Mouse (Mus musculus) bone marrow macrophage, adult 2 months (primary cell): ENCODE results near the gene Hist1h2ak. TPM values are rescaled to one million over a fixed set of nuclear protein-coding genes. Genes with fewer than 3 reads are reported as not detected.
"Not testable (repeated sequence)": the region's sequence is repeated elsewhere in the genome, so short reads cannot be mapped to it uniquely, and the experiment has no call there.

Experiments
- H3K27ac ChIP-seq: 2 replicates; pipeline ENCODE4 v1.5.1; 2012; ENCODE audit warnings: low read depth, low read length; ENCODE audit not compliant: insufficient read depth
- H3K4me1 ChIP-seq: 2 replicates; pipeline ENCODE4 v1.6.1; 2012; ENCODE audit warnings: low read length; ENCODE audit not compliant: control insufficient read depth, insufficient read depth
- H3K4me3 ChIP-seq: 2 replicates; pipeline ENCODE4 v1.5.1; 2012; ENCODE audit warnings: mild to moderate bottlenecking, low read length, moderate library complexity; ENCODE audit not compliant: insufficient read depth
- CTCF ChIP-seq: IDR thresholded peaks from 2 replicates; pipeline ENCODE4 v1.5.1; 2012; ENCODE audit warnings: low read depth, mild to moderate bottlenecking, low read length, moderate library complexity
- POLR2A ChIP-seq: IDR thresholded peaks from 2 replicates; pipeline ENCODE4 v1.6.1; 2012; ENCODE audit warnings: mild to moderate bottlenecking, low read depth, low read length, borderline replicate concordance
- polyA plus RNA-seq: library from polyadenylated mRNA; stranded (reverse); fragments of >200 nt; gene quantifications from 2 replicates; pipeline ENCODE4 v1.2.4, GENCODE M21; 2012; ENCODE audit not compliant: missing spikeins, insufficient read depth, insufficient read length

Hist1h2ak gene
- polyA plus RNA-seq, result 4.9 and 9.5 TPM in 2 replicates

DNA sequence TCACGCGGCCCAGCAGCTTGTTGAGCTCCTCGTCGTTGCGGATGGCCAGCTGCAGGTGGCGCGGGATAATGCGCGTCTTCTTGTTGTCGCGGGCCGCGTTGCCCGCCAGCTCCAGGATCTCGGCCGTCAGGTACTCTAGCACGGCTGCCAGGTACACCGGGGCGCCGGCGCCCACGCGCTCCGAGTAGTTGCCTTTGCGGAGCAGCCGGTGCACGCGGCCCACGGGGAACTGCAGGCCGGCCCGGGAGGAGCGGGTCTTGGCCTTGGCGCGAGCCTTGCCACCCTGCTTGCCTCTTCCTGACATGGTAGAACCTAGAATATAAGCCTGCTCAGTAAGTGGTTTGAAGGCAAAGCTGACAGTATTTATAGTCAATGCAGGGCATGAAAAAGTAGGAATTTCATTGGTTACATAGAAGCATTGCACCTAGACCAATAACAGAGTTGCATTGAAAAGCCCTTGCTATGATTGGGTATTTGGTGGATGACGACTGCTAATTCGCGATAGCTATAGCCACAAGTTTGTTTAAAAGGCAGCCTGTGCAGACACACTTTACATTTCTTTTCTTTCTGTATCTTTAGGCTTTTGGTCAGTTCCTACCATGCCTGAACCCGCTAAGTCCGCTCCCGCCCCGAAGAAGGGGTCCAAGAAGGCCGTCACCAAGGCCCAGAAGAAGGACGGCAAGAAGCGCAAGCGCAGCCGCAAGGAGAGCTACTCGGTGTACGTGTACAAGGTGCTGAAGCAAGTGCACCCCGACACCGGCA, at the start of gene Hist1h2ak, which contains the start of gene Hist1h2bn:
TSS of gene Hist1h2ak (minus strand) at position 304 of the 762 bp plus-strand sequence.
TSS of gene Hist1h2bn (plus strand) at position 600 of the 762 bp plus-strand sequence.
- peak within 1 kb of the TSS; percentile 79 for H3K27ac ChIP-seq
- not testable (repeated sequence) for H3K4me1 ChIP-seq
- 0 out of 2 replicates have a peak, but pooled peaks have one; percentile 54 for TF ChIP-seq POLR2A

DNA sequence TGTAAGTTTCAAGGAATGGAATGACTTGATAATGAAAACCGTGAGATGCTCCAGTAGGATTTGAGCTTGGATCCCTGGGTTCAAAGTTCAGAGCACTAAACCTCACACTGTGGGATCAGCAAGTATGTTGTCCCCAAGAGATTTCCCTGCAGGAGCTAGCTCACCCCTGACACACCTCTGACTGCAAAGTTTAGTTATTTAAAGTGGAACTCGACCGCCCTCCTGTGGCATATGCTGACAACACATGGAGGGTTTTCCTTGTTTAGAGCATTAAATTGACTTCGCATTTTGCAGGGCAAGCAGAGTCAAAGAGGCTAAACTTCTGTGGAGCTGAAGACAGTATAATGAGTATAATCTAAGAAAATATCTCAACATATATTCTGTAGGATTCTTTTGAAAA, 49.4 kb upstream of the Hist1h2ak start:
- not testable (repeated sequence) for H3K4me3 ChIP-seq, H3K27ac ChIP-seq, H3K4me1 ChIP-seq

More for the DNA sequence above, at the start of gene Hist1h2ak, which contains the start of gene Hist1h2bn:
- H3K4me3 ChIP-seq, result peak within 1 kb of the TSS; percentile 59

DNA sequence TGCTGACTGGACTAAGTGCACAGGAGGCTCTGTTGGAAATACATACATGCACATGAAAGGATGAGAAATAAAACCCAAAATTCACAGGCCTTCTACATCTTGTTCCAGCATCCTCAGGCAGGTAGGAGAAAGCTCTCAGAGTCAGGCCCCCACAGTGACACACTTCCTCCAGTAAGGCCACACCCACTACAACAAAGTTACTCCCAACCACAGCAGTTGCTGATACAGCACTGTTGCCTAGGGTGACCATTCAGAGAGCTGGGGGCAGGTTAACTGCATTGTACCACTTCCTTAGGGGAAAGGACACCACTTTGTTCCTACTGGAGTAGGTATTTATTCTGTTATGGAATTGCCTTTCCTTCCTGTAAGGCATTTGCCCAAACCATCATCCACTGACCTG, 43.5 kb upstream of the Hist1h2ak start:
- not testable (repeated sequence) for H3K4me1 ChIP-seq, H3K4me3 ChIP-seq, H3K27ac ChIP-seq

- Histone ChIP-seq H3K4me3 (no peak overlapping the region), H3K4me1 (peaks cover 6% of the 10 kb centered on the region), H3K27ac (no peak overlapping the region)
- TF ChIP-seq CTCF, result no peak
- no peak for TF ChIP-seq POLR2A
Measured at GRCm38 (mm10) chr13:21795584-21795983, 42.0 kb upstream of the Hist1h2ak start.

DNA sequence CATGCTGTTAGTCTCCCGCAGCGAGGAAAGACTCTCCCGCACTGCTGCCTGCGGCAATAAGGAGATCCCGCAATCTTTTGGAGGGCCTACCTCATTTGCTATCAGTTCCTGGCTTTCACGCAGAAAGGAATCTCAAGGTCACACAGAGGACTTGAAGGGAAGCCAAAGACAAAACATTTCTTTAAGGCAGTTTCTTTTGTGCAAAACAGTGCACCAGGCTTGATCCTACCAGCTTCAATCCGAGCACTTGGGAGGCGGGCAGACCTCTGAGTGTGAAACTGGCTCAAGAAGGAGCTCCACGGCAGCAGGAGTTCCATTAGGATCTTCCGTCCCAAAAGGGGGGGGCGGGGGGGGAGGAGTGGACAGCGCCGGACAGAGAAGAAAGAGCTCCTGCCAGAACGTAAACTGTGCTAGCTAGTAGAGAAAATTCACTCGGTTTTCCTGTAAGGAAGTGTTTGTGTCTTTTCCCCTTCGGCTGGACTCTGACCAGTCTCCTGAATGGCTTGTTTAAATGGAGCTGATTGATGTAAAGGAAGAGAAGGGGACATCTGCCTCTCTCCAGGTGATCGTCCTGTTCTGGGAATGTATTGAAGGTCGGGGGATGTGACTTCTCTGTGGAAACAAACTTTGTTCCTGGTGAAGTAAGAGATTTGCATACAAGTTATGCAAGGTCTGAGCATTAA, 37.1 kb upstream of the Hist1h2ak start:
- Histone ChIP-seq H3K4me3 (no peak overlapping the region), H3K4me1 (peaks cover 18% of the 10 kb centered on the region), H3K27ac (no peak overlapping the region)
- TF ChIP-seq POLR2A (no peak), CTCF (no peak)

DNA sequence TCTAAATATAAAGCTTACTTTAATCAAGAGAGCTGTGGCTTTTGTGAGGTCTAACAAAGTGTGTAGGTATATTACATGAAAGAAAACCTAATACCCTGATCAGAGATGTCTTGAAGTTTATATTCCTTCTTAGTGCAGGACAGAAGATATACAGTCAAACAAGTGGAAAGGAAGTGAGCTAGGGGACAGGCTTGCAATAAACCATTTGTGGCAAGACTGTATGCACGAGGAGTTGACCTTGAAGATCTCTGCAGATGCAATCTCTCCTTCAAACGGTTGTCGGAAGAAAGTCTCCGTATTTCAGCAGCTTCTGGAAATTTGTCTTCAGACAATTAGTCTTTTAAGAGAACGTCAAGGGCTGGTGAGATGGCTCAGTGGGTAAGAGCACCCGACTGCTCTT, 36.3 kb upstream of the Hist1h2ak start:
- peaks cover 20% of the 10 kb centered on the region for H3K4me1 ChIP-seq
- no peak overlapping the region for H3K4me3 ChIP-seq
- no peak for TF ChIP-seq POLR2A
- H3K27ac ChIP-seq, result no peak overlapping the region

DNA sequence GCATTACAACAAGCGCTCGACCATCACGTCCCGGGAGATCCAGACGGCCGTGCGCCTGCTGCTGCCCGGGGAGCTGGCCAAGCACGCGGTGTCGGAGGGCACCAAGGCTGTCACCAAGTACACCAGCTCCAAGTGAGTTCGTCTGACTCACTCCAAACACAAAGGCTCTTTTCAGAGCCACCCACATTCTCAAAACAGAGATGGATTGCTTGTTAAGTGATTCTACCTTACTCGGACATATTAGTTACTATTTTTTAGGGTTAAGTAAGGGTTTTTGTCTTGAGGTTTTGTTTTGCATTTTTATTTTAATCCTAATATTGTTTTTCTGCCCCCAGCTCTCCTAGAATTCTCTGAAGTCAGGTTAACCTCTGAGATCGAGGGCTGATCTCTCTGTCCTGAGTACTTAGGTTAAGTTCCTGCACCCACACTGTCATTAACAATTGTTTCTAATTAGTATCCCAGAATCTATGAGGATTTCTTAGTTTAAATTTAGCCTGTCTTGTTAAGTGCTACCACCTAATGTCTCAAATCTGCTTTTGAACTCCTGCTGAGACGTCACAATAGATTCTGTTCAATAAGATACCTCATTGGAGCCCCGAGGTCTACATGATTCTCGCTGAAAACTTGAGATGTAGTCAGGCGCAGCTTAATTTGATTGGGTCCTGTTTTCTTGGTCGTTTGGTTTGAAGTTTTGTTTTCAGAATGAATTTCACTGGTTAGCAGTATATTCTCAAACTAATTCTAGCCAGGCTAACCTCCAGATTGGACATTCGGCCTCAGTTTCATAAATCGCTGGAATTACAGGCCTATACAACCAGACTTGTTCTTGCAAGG, 34.4 kb upstream of the Hist1h2ak start:
- H3K4me3 ChIP-seq, result peak overlapping the region; percentile 38
- H3K27ac ChIP-seq, result peak overlapping the region; percentile 67
- TF ChIP-seq POLR2A (no peak), CTCF (no peak)
- H3K4me1 ChIP-seq, result peaks cover 24% of the 10 kb centered on the region

DNA sequence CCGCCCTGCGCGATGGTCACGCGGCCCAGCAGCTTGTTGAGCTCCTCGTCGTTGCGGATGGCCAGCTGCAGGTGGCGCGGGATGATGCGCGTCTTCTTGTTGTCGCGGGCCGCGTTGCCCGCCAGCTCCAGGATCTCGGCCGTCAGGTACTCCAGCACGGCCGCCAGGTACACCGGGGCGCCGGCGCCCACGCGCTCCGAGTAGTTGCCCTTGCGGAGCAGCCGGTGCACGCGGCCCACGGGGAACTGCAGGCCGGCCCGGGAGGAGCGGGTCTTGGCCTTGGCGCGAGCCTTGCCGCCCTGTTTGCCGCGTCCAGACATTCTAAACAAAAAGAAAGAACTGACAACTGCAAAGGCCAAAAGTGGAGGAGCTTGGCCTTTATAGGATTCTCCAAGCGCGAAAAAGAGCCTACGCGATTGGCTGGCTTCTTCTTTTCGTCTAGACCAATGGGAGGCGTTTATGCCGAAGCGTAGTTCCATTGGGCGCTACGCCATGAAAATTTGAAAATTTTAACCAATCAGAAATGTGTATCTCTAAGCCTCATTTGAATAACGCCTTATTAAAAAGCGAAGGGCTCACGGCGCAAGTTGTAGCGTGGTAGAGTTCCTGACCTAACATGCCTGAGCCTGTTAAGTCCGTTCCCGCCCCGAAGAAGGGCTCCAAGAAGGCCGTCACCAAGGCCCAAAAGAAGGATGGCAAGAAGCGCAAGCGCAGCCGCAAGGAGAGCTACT, 33.4 kb upstream of the Hist1h2ak start, which contains the start of the genes Hist1h2an and Hist1h2bp:
TSS of gene Hist1h2an (minus strand) at position 320 of the 731 bp plus-strand sequence.
TSS of gene Hist1h2bp (plus strand) at position 563 of the 731 bp plus-strand sequence.
- H3K4me1 ChIP-seq, result peaks cover 23% of the 10 kb centered on the region
- H3K4me3 ChIP-seq, result peak within 1 kb of the TSS; percentile 58
- peak within 1 kb of the TSS; percentile 86 for H3K27ac ChIP-seq

DNA sequence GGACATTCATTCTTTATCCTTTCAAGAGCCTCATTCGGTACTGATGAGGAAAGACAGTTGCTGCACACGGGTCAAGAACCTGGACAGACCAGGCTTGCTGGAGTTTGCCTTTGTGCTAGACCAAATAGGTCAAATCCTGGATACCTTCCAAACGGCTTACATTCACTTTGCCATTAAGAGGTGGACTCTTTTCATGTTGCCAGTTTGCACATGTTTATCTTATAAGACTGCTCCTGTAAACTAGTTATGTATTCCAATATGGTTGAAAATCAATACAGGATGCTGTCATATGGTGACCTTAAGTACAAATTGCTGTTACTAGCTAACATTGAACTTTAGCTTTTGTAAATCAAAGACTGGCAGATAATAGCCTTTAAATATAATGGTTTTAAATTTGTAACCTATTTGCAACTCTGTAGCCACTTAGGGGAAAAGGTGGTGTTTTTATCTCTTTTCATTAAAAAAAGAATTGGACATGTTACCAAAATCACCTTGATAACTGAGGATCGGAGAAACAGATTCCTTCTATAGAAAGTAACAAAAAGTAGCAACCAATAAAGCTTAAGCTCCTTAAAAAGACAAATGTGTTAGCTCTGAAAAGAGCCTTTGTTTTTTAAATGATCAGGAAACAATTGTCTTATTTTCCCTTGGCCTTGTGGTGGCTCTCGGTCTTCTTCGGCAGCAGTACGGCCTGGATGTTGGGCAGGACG, 32.7 kb upstream of the Hist1h2ak start:
- Histone ChIP-seq H3K27ac (peak overlapping the region; percentile 86), H3K4me3 (peak overlapping the region; percentile 58), H3K4me1 (peaks cover 18% of the 10 kb centered on the region)
- TF ChIP-seq CTCF, result no peak
- no peak for TF ChIP-seq POLR2A
